12 mouse cellular contexts compared by ENCODE assay signal in genomic region chr1:119163114-119163740, GRCm38 (mm10).
"Had no signal": no experiment of that assay in that cellular context is flagged by ENCODE, and none has a peak within 500 bp of the region (broad histone marks: within the 10 kb centered on the region; RNA-seq: fewer than 3 reads in every experiment).

No protein-coding gene starts in this region.

- H3K27me3 ChIP-seq: liver, embryonic 13.5 days; lung, embryonic 15.5 days; megakaryocyte, embryonic 14.5 days; midbrain, embryonic 12.5 days had no signal

- H3K4me3 ChIP-seq: limb, embryonic 10.5 days; liver, embryonic 13.5 days; lung, embryonic 15.5 days; megakaryocyte, embryonic 14.5 days; midbrain, embryonic 12.5 days had no signal

- H3K27ac ChIP-seq: kidney, postnatal 0 days; limb, embryonic 10.5 days; liver, embryonic 13.5 days; lung, embryonic 15.5 days; macrophage; midbrain, embryonic 12.5 days had no signal

- H3K9ac ChIP-seq: liver, embryonic 13.5 days; liver, postnatal 0 days; lung, embryonic 15.5 days had no signal

- ATAC-seq: liver, postnatal 0 days had no signal

- H3K4me1 ChIP-seq: limb, embryonic 10.5 days; liver, embryonic 13.5 days; lung, embryonic 15.5 days; megakaryocyte, embryonic 14.5 days had no signal

- H3K36me3 ChIP-seq: limb, embryonic 10.5 days; liver, embryonic 13.5 days; lung, embryonic 15.5 days; midbrain, embryonic 12.5 days had no signal

- H3K9me3 ChIP-seq: limb, embryonic 10.5 days; liver, embryonic 13.5 days; lung, embryonic 15.5 days; midbrain, embryonic 12.5 days had no signal

- DNase-seq: liver, embryonic 13.5 days; lung, postnatal 14 days; spleen, adult 18-20 months; thymus, adult 18-20 months; thymus, postnatal 14 days had no signal

- H3K4me2 ChIP-seq: liver, embryonic 13.5 days; lung, embryonic 15.5 days; midbrain, embryonic 12.5 days had no signal
